Mouse (Mus musculus) adrenal gland, postnatal 4 days (tissue): ENCODE results near the gene Coq8b. TPM values are rescaled to one million over a fixed set of nuclear protein-coding genes. Genes with fewer than 3 reads are reported as not detected.

Experiments
- DNase-seq, 2 experiments: peaks; one replicate each; pipeline ENCODE4 v3.0.0; 2021 to 2022; ENCODE audit warnings: low spot score in 2 of 2, mixed read lengths in 2 of 2
- long read RNA-seq, 2 experiments: library from polyadenylated mRNA; stranded (forward); transcript quantifications; one replicate each; pipeline ENCODE4 v2.0.0; 2021
- total RNA-seq, 2 experiments: library from RNA; stranded (reverse); gene quantifications; 2 replicates each; pipeline ENCODE4 v1.2.3; 2021

The Coq8b gene
- 10 to 100 TPM; 37.1 to 42.0 TPM for total RNA-seq
- long read RNA-seq, experiment 1, transcript Coq8b-201 (15 exons, 2,181 nt) = major isoform, 71 of 85 reads
- long read RNA-seq, experiment 1, partial matches to known transcripts = 5 of 85 reads
- long read RNA-seq, experiment 1, other reads (novel, unspliced or antisense) = 9 of 85 reads
- long read RNA-seq, experiment 2, transcript Coq8b-201 (15 exons, 2,181 nt) = major isoform, 97 of 127 reads
- long read RNA-seq, experiment 2, partial matches to known transcripts = 13 of 127 reads
- long read RNA-seq, experiment 2, other reads (novel, unspliced or antisense) = 14 of 127 reads

DNA sequence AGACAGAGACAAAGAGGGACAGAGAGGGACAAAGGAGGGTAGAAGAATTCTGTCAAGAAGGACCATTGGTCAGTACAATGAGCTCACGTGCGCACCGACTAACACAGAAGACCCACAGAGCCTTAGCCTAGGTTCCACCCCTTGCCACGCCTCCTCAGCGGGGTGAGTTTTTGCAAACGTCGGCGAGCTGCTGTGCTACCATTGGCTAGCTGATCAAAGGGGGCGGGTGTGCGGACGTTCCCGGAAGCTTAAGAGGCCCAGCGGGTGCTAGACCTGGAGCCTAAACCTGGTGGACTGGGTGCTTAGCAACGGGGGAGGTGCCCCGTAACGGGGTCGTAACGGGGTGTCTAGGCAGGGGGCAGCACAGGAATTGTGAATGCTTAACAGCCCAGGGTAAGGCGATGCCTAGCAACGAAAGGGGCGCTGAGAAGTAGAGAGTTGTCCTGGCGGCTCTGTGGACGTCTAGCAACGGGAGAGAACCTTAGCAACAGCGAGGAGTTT lies at the start of gene Coq8b:
Gene Coq8b, plus strand, starts transcription at position 243 of the 501 bp plus-strand sequence.
- peak; percentile 76 to 91 for DNase-seq

DNA sequence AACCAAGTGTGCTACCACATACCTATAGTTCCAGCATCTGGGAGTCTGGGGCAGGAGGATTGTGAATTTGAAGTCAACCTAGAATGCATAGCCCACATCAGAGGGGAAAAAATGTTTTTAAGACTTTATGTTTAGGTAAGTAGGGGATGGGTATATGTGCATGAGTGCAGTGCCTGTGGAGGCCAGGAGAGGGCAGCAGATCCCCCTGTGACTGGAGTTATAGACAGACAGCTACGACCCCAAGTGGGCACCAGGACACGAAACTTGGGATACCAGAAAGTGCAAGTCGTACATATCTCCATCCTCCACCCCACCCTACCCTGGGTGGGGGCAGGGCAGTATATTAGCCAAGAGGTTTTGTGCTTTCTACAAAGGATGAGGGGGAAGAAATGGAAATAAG lies 47.9 kb upstream of the Coq8b start:
- DNase-seq = no peak

DNA sequence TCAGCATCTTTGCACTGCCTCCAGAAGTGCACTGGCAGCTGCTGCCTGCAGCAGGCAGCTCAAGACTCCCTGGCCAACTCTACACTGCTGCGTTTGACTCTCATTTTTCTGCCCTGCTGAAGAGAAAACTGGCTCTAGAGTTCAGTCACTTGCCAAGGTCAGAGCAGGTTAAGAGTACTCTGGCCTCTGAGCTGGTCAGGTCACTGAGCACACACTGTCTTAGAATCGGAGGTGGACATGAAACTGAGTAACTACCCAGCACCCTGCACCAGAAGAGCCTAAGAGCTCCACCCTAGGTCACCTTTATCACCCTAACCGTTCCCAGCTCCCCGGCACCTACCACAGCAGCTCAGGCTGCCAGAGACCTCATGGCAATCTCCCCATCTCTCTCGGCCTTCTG lies 46.8 kb upstream of the Coq8b start:
- no peak for DNase-seq

DNA sequence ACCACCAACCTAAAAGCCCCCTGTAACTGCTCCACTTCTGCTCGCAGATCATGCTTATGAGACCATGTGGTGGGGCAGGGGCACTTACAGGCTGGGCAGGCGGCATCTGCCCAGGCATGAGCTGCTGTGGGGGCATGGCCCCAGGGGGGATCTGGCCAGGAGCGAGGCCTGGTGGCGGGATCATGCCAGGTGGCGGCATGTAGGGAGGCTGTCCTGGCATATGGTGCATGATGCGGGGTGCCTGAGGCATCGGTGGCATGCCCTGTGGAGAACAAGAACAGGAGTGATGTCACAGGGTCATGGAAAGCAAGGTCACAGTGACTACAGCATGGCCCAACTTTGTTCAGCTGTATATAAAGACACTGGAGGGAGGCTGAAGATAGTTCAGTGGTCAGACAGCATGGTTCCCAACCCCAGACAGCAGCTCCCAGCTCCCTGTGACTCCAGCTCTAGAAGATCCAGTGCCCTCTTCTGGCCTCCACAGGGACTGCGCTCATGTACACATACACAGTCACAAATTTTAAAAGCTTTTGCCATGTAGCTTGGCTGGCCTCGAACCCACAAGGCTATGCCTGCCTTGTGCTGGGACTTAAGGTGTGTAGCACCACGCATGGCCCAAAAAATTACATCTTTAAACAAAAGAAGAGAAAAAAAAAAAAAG lies 43.4 kb upstream of the Coq8b start:
- no peak for DNase-seq

DNA sequence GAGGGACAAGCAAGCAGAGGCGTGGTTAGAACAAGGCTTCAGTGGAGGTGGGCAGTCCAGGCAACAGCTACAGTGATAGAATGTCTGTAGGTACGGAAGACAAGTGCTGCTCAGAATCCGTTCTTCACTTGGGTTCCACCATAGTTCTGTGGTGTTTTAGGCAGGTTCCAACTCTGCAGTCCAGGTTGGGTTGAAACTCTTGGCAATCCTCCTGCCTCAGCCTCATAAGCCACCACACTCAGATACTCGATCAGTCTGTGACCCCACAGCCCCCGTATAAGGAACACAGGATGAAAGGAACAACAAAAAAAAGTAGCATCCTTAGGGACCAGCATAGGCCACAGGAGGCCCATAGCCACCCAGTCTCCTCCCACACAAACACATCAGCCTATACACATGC lies 40.4 kb upstream of the Coq8b start:
- no peak for DNase-seq

DNA sequence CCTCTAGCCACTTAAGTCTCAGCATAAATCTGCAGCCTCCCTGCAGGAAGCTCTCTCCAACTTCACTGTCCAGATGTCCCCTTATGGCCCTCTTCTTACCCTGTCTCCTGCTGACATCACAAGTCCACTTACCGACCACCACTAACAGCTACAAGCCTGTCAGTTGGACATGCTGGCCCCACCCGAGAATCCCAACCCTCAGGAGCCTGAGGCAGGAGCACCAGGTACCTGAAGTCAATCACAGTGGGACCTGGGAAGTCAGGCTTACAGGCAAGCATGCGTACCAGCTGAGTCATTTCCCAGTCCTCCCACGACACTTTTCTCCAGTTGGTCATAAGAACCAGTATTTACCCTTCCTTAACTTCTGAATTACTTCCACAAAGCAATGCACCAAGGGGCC lies 39.1 kb upstream of the Coq8b start:
- DNase-seq = no peak

DNA sequence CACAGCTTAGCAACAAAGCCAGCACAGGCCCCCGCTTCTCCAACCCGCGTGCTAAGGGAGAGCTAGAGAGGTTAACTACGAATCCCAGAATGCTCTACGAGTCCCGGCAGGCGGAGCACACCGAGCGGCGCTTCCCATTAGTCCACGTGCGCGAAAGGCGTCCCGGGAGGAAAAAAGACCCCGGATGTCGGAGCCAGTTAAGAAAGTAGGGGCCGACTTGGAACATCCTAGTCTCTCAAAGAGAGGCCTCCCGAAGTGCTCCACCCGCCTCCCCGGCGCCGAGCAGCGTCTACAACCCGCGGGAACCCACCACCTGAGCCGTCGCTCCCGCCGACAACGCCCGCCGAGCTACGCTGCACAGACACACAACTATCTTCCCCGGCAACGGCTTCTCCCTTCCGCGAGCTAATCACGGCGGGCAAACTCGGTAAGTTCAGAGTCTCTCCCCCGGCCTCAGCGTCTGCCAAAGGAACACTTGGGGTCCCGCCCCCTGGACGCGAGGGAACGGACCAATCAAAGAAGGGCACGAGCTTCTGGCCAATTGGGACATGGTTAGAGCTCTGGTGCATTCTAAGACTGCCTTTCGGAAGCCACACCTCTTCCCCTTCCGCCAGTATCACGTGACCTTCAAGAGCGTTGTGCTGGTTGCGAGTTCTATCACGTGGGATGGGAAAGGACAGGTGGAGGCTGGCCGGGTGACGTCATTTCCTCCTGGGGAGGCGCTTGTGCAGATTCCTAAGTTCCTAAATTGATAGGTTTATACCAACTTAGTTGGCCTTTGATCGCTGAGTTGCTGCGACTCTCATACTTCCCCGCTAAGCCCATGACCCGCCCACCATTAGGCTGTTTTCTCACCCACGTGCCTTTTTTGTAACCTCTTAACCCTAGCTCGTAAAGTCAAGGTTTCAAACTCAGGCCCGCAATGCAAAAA lies 36.9 kb upstream of the Coq8b start, which contains the start of the genes BC024978 and Snrpa:
Gene BC024978, plus strand, starts transcription at position 101 of the 931 bp plus-strand sequence.
Gene Snrpa, minus strand, starts transcription at position 591 of the 931 bp plus-strand sequence.
- DNase-seq = peak; percentile 71 to 88

DNA sequence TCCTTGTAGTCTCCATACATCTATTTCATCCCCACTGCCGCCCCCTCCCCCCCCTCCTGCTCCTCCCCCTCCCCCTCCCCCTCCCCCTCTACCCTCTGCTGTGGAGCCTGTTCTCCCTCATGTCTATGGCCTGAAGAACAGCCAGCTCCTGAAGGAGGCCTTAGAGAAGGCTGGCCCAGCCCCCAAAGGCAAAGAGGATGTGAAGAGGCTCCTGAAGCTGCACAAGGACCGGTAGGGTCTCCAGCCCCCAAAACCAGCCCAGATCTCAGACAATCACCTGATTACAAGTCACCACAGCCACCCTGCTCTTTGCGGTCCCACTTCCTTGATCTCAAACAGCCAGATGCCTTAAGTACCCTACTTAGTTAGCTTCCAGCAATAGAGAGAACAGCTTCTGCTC lies 35.7 kb upstream of the Coq8b start:
- DNase-seq = no peak

DNA sequence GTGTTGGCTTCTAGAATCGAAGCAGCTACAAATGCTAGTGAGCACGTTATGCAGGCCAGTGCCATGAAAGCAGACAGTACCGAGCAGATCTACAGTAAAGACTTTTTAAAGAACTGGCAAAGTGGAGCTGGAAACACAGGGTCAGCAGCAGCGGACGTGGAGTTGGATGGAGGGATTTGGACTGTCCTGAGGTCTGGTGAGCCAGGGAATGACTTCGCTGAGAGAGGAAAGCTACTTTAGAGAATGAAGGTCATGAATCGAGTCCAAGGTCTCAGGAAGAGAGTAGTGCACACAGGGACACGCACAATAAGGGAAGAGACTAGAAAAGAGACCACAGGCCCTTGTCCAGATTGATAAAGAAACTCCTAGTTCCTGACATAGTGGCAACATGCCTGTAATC lies 35.2 kb upstream of the Coq8b start:
- DNase-seq = no peak

DNA sequence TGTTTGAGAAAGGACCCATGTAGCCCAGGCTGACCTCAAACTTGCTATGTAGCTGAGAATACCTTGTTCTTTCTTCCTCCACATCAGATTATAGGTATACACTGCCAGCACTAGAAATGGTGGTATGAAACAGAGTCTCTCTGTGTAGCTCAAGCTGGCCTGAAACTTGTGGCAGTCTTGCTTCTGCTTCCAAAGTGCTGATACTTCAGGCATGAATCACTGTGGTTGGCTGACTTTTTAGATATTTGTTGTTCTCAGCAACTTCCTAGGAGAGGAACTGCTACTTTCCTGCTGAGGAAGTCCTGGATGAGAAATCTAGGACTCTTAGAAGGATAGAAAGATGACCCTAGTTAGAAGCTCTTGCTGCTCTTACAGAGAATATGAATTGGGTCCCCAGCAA lies 34.5 kb upstream of the Coq8b start:
- no peak for DNase-seq

DNA sequence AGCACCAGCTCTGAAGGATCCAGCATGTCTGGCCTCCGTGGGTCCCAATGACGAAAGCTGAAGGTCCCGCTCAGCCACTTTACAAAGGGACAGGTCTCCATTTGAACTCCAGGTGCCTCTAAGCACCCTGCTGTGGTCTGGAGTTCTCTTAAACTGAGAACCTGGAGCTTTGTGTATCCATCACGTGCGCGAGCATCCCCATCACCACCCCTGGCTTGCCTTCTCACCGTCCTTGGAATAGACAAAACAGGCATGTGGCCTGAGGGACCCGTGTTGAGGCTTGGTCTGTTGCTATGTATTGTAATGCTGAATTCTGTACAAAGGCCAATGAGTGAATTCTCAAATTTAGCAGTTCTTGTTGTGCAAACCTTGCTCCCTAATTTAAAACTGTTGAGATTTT lies 34.0 kb upstream of the Coq8b start:
- DNase-seq = no peak

DNA sequence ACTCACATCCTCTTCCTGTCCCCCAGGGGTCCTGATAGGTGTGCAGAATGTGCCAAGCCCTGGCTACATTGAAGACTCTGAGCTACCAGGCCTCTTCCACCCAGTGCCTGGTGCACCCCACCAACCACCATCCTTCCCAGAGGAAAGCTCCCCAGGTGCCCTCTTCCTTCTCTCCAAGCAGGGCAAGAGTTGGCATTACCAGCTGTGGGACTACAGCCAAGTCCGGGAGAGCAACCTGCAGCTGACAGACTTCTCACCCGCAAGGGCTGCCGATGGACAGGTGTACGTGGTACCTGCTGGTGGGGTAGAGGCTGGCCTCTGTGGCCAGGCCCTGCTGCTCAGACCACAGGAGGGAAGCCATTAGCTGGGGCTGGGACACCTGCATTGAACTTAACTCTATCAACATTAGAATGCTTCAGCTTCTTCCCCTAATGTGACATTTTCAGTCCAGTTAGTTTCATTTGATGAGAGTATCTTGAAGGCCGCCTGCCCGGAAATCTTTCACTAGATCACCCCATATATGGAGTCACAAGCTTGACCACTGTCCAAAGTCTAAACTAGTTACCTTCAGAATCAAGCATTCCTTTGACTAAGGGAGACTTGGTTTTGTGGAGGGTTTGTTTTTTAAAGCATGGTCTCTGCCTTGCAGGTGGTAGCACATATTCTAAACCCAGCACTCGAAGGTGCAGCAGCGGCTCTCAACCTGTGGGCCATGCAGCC lies 28.9 kb upstream of the Coq8b start:
- no peak for DNase-seq

DNA sequence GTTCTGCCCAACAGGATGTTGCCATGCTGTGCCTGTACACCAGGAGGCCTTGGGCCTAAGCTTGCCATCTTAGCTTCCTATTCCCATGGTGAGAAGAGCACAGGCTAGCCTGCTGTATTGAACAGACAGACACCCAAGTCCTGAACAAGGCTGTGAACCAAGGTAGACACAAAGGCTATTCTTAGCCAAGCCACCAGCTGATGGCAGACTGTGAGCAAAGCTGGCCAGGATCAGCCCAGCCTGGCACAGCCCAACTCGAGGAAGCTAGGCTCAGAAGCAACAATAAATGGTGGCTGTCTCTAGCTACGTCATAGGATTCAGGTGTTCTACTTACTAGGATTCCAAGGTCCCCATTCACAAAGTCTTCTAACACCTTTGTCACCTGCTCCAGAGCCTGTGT lies 20.2 kb upstream of the Coq8b start:
- no peak for DNase-seq

DNA sequence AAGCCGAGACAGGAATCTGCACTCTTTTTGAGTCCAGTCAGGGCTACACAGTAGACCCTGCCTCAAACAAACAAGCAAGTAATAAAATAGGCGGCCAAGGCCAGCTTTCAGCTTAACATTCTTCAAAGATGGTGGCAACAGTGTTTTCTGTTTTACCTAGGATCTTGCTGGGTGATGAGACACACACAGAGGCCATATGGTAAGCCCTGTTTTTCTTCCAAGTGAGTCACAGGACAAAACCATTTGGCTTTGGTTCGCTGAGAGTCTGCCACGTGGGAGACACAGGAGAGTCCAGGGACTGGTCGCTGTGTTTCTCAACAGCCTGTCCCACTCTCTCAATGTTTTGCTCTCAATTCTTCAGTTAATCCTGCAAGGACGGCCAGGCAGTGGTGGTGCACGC lies 14.2 kb upstream of the Coq8b start:
- DNase-seq = no peak

DNA sequence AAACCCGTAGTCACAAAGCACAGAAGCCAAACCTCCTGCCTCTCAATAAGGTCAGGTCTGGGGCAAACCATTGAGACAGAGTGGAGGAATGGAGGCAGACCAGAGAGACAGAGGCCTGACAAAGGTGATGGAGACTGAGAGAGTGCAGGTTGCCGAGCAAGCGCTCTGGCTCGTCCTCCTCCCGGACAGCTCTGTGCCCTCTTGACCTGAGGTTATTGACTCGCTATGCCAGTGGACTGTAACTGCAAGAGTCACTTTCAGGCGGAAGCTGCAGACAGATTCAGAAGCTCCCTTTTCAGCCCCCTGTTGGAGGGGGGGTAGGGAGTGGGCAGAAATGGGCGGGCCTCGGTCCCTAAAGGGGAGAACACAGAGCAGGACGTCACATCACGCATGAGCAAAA lies 12.9 kb upstream of the Coq8b start:
- DNase-seq = no peak

DNA sequence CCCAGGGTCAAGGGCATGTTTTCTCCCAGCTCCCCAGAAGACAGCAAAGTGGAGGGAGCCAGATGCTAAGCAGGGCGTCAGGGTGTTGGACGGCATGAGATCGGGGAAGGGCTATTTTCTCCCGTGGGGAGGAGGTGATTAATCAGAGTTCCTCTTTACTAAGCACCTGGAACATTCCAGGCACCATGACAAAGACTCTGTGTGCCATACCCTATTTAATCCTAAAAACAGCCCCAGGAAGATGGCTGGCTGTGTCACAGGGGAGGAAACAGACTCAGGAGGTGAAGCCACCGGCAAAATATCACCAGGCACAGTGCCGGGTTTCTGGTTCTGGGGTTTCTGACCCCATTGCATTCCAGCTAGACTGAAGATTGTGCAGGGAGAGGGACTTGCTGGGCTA lies 10.9 kb upstream of the Coq8b start:
- DNase-seq = no peak

DNA sequence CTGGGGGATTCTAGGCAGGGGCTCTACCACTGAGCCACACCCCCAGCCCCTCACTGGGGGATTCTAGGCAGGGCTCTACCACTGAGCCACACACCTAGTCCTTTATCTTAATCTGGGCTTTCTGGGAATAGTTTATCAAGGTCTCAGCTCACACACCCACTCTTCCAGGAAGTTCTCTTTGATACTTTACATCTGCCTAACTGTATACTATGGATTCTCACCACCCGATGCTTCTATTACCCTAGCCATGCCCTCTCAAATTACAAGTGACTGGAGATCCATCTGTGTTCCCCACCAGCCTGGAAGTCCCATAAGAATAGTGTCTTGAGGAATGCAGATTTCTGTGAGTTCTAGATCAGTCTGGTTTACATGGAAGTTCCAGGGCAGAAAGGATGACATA lies 10.3 kb upstream of the Coq8b start:
- DNase-seq = no peak

DNA sequence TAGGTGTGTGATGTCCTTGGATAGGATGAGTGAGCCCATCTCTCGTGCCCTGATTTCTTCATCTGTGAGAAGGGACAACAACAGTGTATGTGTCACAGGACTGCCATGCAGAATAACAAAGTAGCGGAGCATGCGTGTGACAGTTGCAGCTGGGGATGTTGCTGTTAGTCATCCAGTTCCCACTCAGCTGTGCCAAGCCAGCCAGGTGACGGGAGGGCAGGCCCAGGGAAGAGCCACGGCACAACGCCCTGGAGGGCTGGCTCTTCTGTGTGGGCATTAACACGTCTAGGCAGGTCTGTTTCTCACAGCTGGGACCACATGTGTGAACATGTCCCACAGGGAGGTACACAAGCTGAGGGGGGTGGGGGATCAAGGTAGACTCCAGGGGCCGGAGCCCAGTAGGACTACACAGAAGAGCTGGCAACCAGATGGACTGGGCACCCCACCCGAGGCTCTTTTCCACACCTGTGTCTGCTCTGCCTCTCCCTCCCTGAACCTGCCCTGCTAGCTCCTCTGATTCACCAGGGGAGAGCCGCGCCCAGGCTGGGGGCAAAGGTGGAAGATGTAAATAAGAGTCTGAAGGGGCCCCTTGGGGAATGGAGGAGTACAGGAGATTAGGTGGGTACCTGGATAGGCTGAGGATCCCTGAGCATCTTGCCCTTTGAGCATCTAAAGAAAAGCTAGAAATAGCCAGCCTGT lies 7.8 kb upstream of the Coq8b start:
- no peak for DNase-seq

DNA sequence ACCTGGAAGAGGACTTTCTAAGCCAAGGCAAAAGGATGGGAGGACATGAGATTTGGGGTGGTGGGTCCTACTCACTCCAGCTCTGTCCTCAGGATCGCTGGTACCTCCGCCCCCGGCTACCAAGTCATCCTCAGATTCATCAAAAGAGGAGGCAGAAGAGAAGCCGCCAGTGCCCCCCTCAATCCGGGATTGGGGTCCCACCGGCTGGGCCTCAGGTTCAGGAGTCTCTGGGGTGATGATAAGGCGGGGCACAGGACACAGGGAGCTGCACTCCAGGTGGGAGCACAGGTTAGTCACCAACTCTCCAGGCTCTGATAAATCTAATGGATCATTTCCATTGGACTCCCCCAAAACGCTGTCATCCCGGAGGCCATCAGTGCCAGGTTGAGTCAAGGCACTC lies 5.5 kb upstream of the Coq8b start:
- no peak for DNase-seq

DNA sequence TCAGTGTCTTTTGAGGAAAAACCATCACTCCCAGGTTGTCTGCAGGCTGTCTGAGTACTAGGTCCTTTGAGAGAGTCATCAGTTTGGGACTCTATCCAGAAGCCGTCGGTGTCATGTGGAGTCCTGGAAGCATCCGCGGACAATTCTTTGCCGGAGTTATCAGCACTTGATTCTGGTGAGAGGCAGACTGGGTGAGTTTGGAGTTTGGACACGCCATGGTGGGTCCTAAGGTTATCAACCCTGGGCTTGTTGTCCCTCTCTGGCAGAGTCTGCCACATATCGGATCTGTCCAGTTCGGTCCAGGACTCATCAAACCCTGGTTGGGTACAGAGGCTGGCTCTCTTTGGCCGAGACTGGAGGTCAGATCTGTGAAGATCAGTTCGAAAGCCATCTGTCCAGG lies 5.1 kb upstream of the Coq8b start:
- no peak for DNase-seq
